Mouse (Mus musculus) CH12.LX (cell line): ENCODE data around the gene Kcnb1. TPM values are rescaled to one million over a fixed set of nuclear protein-coding genes. Genes with fewer than 3 reads are reported as not detected.

Experiments used
- DNase-seq: peaks from one replicate; pipeline ENCODE4 v3.0.0-alpha.2; 2013; ENCODE audit errors: extremely low read depth
- H3K27ac ChIP-seq: 2 replicates; pipeline ENCODE4 v1.5.1; 2012; ENCODE audit warnings: low read depth, mild to moderate bottlenecking, control low read depth, moderate library complexity; ENCODE audit not compliant: insufficient read depth
- H3K27me3 ChIP-seq: replicated peaks from 2 replicates; pipeline ENCODE3; 2012; ENCODE audit warnings: inconsistent platforms
- H3K36me3 ChIP-seq, 2 experiments: replicated peaks in 1 of 2; 2 replicates each; pipeline versions ENCODE3 to v1.6.1; 2012; ENCODE audit warnings: inconsistent platforms in 1 of 2, low read length in 1 of 2, mild to moderate bottlenecking in 1 of 2, mixed read lengths in 1 of 2, moderate library complexity in 1 of 2; ENCODE audit not compliant: control insufficient read depth in 1 of 2, insufficient read depth in 1 of 2
- H3K4me1 ChIP-seq, 2 experiments: 2 replicates each; pipeline ENCODE4 v1.6.1; 2012; ENCODE audit warnings: inconsistent platforms in 1 of 2, moderate library complexity in 1 of 2; ENCODE audit not compliant: insufficient read depth in 2 of 2, control insufficient read depth in 1 of 2
- H3K4me2 ChIP-seq: 2 replicates; pipeline ENCODE4 v1.6.1; 2012; ENCODE audit warnings: low read depth, mild to moderate bottlenecking, control low read depth; ENCODE audit not compliant: poor library complexity, insufficient read depth, severe bottlenecking
- H3K4me3 ChIP-seq, 3 experiments: fragments of 150-350 bp in 1 of 3; sonication (generic) in 1 of 3; replicated peaks in 1 of 3; 2 replicates each; pipeline versions ENCODE3 to v1.5.1; 2011 to 2012; ENCODE audit warnings: low read depth in 2 of 3, low read length in 2 of 3, mild to moderate bottlenecking in 2 of 3, moderate library complexity in 2 of 3, control low read depth in 1 of 3, improper control_type of control experiment in 1 of 3, inconsistent platforms in 1 of 3, mixed read lengths in 1 of 3; ENCODE audit not compliant: poor library complexity in 1 of 3
- H3K79me2 ChIP-seq: replicated peaks from 2 replicates; pipeline ENCODE4 v1.6.1; 2012; ENCODE audit warnings: mild to moderate bottlenecking, moderate library complexity; ENCODE audit not compliant: control insufficient read depth, poor library complexity, insufficient read depth, severe bottlenecking; ENCODE audit errors: extremely low read depth
- H3K9ac ChIP-seq: 2 replicates; pipeline ENCODE4 v1.6.1; 2012; ENCODE audit warnings: low read depth, mild to moderate bottlenecking, control low read depth, moderate library complexity; ENCODE audit not compliant: insufficient read depth
- H3K9me3 ChIP-seq: replicated peaks from 2 replicates; pipeline ENCODE3; 2012; ENCODE audit warnings: low read length, inconsistent platforms, mixed read lengths
- CHD1 ChIP-seq: IDR thresholded peaks from 2 replicates; pipeline ENCODE4 v1.6.1; 2012; ENCODE audit warnings: low read depth, low read length, improper control_type of control experiment, inconsistent platforms
- CHD2 ChIP-seq: IDR thresholded peaks from 2 replicates; pipeline ENCODE4 v1.6.1; 2011; ENCODE audit warnings: low read length, improper control_type of control experiment
- CTCF ChIP-seq, 2 experiments: IDR thresholded peaks in 1 of 2; conservative IDR thresholded peaks in 1 of 2; 2 replicates each; pipeline ENCODE4 v1.5.1; 2011 to 2012; ENCODE audit warnings: low read depth in 2 of 2, low read length in 2 of 2, improper control_type of control experiment in 1 of 2, inconsistent platforms in 1 of 2, mild to moderate bottlenecking in 1 of 2, moderate library complexity in 1 of 2
- ETS1 ChIP-seq: conservative IDR thresholded peaks from 2 replicates; pipeline ENCODE4 v1.6.1; 2012; ENCODE audit warnings: low read depth, mild to moderate bottlenecking, inconsistent platforms, low read length, improper control_type of control experiment, moderate library complexity
- GABPA ChIP-seq: IDR thresholded peaks from 2 replicates; pipeline ENCODE4 v1.6.1; 2012; ENCODE audit warnings: low read depth, low read length, improper control_type of control experiment, inconsistent platforms; ENCODE audit not compliant: insufficient replicate concordance
- HCFC1 ChIP-seq: IDR thresholded peaks from 2 replicates; pipeline ENCODE4 v1.6.1; 2012; ENCODE audit warnings: low read depth, mild to moderate bottlenecking, inconsistent platforms, low read length, improper control_type of control experiment
- JUN ChIP-seq: IDR thresholded peaks from 2 replicates; pipeline ENCODE4 v1.6.1; 2011; ENCODE audit warnings: low read depth, mild to moderate bottlenecking, low read length, improper control_type of control experiment, moderate library complexity; ENCODE audit not compliant: insufficient read depth
- JUND ChIP-seq: conservative IDR thresholded peaks from 2 replicates; pipeline ENCODE4 v1.6.1; 2011; ENCODE audit warnings: low read depth, low read length, improper control_type of control experiment
- KAT2A ChIP-seq: IDR thresholded peaks from 2 replicates; pipeline ENCODE4 v1.6.1; 2012; ENCODE audit warnings: low read length, improper control_type of control experiment, inconsistent platforms; ENCODE audit not compliant: insufficient replicate concordance
- MAX ChIP-seq: IDR thresholded peaks from 2 replicates; pipeline ENCODE4 v1.6.1; 2011; ENCODE audit warnings: low read length, improper control_type of control experiment
- MAZ ChIP-seq: IDR thresholded peaks from 2 replicates; pipeline ENCODE4 v1.6.1; 2012; ENCODE audit warnings: low read depth, mild to moderate bottlenecking, inconsistent platforms, low read length, improper control_type of control experiment, moderate library complexity
- MEF2A ChIP-seq: IDR thresholded peaks from 2 replicates; pipeline ENCODE4 v1.6.1; 2014; ENCODE audit warnings: low read depth, mild to moderate bottlenecking, inconsistent platforms, low read length, improper control_type of control experiment, borderline replicate concordance
- MXI1 ChIP-seq: IDR thresholded peaks from 2 replicates; pipeline ENCODE4 v1.6.1; 2011; ENCODE audit warnings: mild to moderate bottlenecking, low read depth, low read length, improper control_type of control experiment
- MYC ChIP-seq: IDR thresholded peaks from 2 replicates; pipeline ENCODE4 v1.6.1; 2011; ENCODE audit warnings: low read depth, mild to moderate bottlenecking, improper control_type of control experiment, low read length
- NRF1 ChIP-seq: IDR thresholded peaks from 2 replicates; pipeline ENCODE4 v1.6.1; 2014; ENCODE audit warnings: low read depth, mild to moderate bottlenecking, inconsistent platforms, low read length, improper control_type of control experiment, moderate library complexity
- PAX5 ChIP-seq: IDR thresholded peaks from 2 replicates; pipeline ENCODE4 v1.6.1; 2012; ENCODE audit warnings: low read length, inconsistent platforms, mixed read lengths
- POLR2A ChIP-seq: IDR thresholded peaks from 2 replicates; pipeline ENCODE4 v1.6.1; 2011; ENCODE audit warnings: low read depth, mild to moderate bottlenecking, improper control_type of control experiment, low read length
- RAD21 ChIP-seq: IDR thresholded peaks from 2 replicates; pipeline ENCODE4 v1.6.1; 2011; ENCODE audit warnings: low read depth, mild to moderate bottlenecking, low read length, improper control_type of control experiment, moderate library complexity
- UBTF ChIP-seq: IDR thresholded peaks from 2 replicates; pipeline ENCODE4 v1.6.1; 2012; ENCODE audit warnings: low read depth, mild to moderate bottlenecking, inconsistent platforms, low read length, improper control_type of control experiment, moderate library complexity
- USF1 ChIP-seq: IDR thresholded peaks from 2 replicates; pipeline ENCODE4 v1.6.1; 2014; ENCODE audit warnings: low read depth, mild to moderate bottlenecking, inconsistent platforms, low read length, improper control_type of control experiment
- ZC3H11A ChIP-seq: IDR thresholded peaks from 2 replicates; pipeline ENCODE4 v1.6.1; 2012; ENCODE audit warnings: low read depth, mild to moderate bottlenecking, inconsistent platforms, low read length, improper control_type of control experiment
- ZNF384 ChIP-seq: IDR thresholded peaks from 2 replicates; pipeline ENCODE4 v1.6.1; 2012; ENCODE audit warnings: low read depth, low read length, improper control_type of control experiment, inconsistent platforms
- dilution Hi-C: fragments of 300-500 bp; cut with MboI; formaldehyde crosslinking; loops from 2 replicates; pipeline ENCODE4 v1.14.3; 2020; ENCODE audit warnings: low sequenced_read_pairs; ENCODE audit not compliant: extremely low pct_unique_long_range_greater_than_20kb, extremely low pct_ligation_motif_present
- in situ Hi-C: fragments of 300-500 bp; cut with MboI; formaldehyde crosslinking; loops from 3 replicates; pipeline ENCODE4 v1.14.3; 2019; ENCODE audit warnings: low sequenced_read_pairs, low pct_ligation_motif_present, low pct_unique_long_range_greater_than_20kb, mixed read lengths
- polyA plus RNA-seq: library from polyadenylated mRNA; unstranded; fragments of >175 nt; gene quantifications from 2 replicates; pipeline ENCODE4 v1.2.1, GENCODE M21; 2012; ENCODE audit warnings: low read depth; ENCODE audit not compliant: insufficient read length
- total RNA-seq, 2 experiments: library from RNA; depleted of rRNA; stranded (reverse); fragments of 300-350 nt in 1 of 2; fragments of >200 nt in 1 of 2; gene quantifications; 2 replicates each; pipeline ENCODE4 v1.2.3; 2012 to 2014

The Kcnb1 gene
- total and polyA plus RNA-seq, 3 experiments = 2.5 to 6.6 (median 5.1) TPM

DNA sequence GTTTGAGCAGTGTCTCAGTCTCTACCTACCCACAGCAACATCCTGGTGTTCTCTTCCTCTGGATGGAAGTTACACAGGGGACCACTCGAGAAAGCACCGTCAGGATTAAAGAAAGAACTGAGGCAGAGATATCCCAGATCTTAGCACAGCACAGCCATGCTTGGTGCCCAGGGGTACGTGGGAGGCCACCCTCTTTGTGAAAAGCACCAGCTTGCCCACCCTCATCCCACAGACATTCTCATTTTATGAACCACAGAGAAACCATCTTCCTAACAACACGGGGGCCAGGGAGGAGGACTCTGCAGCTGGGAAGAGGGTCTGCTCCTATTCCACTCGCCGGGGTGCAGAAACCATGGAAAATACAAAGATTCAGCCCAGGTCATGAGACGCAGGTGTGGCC is 39.8 kb downstream of the Kcnb1 start:
- H3K9me3 ChIP-seq = peaks cover 22% of the 10 kb centered on the region
- H3K27me3 ChIP-seq = peaks cover 12% of the 10 kb centered on the region
- DNase-seq = no peak
- H3K36me3 ChIP-seq = no peaks in the 10 kb centered on the region
- no peak overlapping the region for H3K4me2 ChIP-seq
- no peak for TF ChIP-seq ETS1
- no peak for TF ChIP-seq ZC3H11A
- no peak for TF ChIP-seq MAZ
- no peak for TF ChIP-seq MXI1
- TF ChIP-seq HCFC1 = no peak
- no peak for TF ChIP-seq NRF1
- TF ChIP-seq KAT2A = no peak
- no peak for TF ChIP-seq JUND
- no peak for TF ChIP-seq POLR2A
- no peak for TF ChIP-seq CHD2
- no peak overlapping the region for H3K4me3 ChIP-seq
- dilution Hi-C loops (no loop called here), in situ Hi-C loops (no loop called here)
- no peak overlapping the region for H3K27ac ChIP-seq
- no peaks in the 10 kb centered on the region for H3K79me2 ChIP-seq
- H3K4me1 ChIP-seq = peaks cover 13 to 64% of the 10 kb centered on the region in 2 experiments
- no peak overlapping the region for H3K9ac ChIP-seq

DNA sequence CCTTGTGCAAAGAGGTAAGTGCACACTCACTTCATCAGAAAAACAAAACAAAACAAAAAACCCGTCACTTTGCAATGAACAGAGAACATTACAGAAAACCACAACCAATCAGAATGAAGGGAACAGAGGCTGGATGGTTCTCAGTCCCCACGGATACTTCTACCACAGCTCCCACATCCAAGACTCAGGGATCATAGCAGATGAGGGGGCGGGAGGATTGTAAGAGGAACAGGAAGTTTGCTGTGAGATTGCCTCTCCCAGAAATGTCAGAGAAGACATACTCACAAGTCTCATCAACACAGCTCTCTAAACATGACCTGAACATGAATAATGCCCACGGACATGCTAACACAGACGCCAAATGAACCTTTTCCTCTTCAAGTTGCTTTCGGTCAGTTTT is 40.9 kb downstream of the Kcnb1 start:
- H3K4me3 ChIP-seq = no peak overlapping the region
- H3K36me3 ChIP-seq = no peaks in the 10 kb centered on the region
- no peak overlapping the region for H3K27ac ChIP-seq
- no peak for DNase-seq
- no peaks in the 10 kb centered on the region for H3K79me2 ChIP-seq
- peaks cover 16 to 66% of the 10 kb centered on the region in 2 experiments for H3K4me1 ChIP-seq
- in situ Hi-C loops = no loop called here
- no peak overlapping the region for H3K4me2 ChIP-seq
- TF ChIP-seq ZNF384 = no peak
- no peak for TF ChIP-seq JUN
- TF ChIP-seq PAX5 = no peak
- TF ChIP-seq MXI1 = no peak
- TF ChIP-seq UBTF = no peak
- no peak for TF ChIP-seq CHD1
- no peak for TF ChIP-seq MAZ
- no peak for TF ChIP-seq MYC
- no peak for TF ChIP-seq MAX
- TF ChIP-seq CTCF (conservative IDR thresholded peaks at IDR 0.05 in 1 of 2, IDR thresholded peaks at IDR 0.05 in 1 of 2; ENCODE audit: low read depth in 2 of 2, low read length in 2 of 2) = no peak
- TF ChIP-seq MEF2A = no peak
- TF ChIP-seq RAD21 = no peak
- no peak for TF ChIP-seq POLR2A
- TF ChIP-seq GABPA = no peak
- TF ChIP-seq USF1 = no peak
- peaks cover 22% of the 10 kb centered on the region for H3K9me3 ChIP-seq
- dilution Hi-C loops = no loop called here
- H3K9ac ChIP-seq = no peak overlapping the region
- peaks cover 6% of the 10 kb centered on the region for H3K27me3 ChIP-seq
